Mouse (Mus musculus) liver, adult (tissue): ENCODE measurements around the gene Gm10320.

Experiments
- GATA4 ChIP-seq: IDR thresholded peaks from 2 replicates; pipeline ENCODE4 v1.6.1; 2014; ENCODE audit warnings: mild to moderate bottlenecking, low read length; ENCODE audit not compliant: insufficient replicate concordance

Gm10320 gene

DNA sequence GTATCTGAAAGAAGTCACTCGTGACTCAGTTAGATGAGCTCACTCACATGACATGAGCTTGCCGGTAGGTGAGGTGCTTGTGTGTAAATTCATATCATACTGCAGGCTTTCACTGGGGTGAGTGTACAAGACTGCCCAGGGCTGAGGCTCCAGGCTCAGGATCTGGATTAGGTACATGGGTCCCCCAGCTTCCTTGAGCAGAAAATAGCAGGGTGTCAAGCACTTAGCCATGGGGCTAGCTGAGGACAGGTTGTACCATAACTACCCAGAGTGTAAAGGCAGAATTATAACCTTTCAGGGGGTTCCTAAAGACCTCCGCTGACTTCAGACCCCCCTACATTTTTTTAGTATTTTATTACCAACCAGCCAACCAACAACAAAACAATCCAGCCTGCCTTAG, at the start of gene Gm10320:
TSS of gene Gm10320 (minus strand) at position 93 of the 400 bp plus-strand sequence.
- TF ChIP-seq GATA4, result no peak

DNA sequence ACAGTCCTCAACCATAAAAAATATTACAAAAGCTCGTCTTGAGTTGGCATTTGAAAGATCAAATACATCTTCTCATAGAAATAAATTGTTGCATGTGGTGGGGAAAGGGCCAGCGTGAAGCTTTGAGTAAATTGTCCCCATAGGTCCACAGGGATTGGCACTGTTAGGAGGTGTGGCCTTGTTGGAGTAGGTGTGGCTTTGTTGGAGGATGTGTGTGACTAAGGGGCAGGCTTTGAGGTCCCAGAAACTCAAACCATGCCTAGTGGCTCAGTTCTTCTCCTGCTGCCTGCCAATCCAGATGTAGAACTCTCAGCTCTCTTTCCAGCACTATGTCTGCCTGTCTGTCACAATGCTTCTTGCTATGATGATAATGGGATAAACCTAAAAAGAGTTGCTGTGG, 49.8 kb upstream of the Gm10320 start:
- no peak for TF ChIP-seq GATA4

DNA sequence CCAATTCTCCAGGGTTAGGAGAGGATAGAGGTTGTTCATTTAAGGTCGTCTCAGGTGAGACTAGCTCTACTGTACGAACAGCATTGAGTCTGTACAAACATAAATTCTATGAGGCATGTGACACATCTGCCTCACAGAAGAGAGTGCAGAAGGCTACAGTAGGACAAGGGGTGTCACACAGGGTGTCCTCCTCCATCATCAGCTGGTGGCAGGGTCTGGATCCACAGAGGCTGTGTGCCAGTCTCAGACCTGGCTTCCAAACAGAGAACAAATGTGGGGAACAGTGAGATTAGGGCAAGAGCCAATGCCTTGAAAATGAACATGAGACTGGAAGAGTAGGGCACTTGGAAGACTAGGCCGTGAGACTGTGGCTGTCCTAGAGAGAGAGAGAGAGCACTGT, 48.4 kb upstream of the Gm10320 start:
- no peak for TF ChIP-seq GATA4

DNA sequence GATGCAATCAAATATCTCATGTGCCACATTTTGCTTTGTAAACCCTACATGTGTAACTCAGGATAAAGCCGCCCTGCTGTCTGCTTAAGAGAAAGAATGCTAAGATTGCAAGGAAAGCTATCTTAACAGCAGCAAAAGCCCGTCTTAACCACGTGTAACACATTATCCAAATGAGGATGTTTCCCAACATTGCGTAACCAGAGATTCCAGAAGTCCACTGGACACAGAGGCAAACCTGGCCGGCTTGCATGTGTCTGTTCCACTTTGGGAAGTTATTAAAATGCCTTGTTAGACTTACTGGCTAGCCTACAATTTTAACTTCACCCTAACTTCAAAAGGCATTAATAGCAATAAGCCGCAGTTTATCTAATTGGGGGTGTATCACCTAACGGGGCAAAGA, 47.5 kb upstream of the Gm10320 start:
- no peak for TF ChIP-seq GATA4

DNA sequence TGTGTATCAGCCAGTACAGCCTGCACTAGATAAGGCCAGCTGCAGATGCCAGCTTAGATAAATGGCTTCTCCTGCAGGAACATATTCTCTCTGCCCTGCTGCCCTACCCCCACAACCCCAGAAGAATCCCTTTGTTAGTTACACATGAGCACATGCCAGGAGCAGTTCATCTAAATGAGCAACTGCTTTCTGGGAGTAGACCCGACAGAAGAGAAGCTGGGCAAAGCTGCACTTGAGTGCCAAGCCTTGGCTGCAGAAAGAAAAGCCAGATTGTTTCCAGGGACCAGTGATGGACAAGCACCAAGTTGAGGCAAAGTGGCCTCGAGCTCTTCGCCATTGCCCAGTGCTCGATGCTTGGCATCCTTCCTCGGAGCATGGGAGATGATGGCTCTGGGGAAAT, 46.8 kb upstream of the Gm10320 start:
- no peak for TF ChIP-seq GATA4

DNA sequence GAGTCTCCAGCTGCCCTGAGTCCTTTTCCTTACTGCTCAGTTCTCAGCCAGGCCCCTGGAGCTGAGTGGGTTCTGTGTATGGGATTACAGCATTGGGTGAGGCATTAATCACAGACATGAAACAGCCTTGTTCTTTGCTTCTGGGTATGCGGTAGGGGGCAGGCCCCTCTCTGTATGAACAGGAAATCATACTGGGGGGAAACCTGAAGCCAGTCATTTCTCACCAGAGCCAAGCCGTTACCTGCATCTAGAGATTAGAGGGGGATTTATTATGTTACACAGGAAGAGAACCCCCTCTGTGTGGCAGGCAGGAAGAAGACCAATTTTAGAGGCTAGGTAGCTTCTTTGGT, 43.1 kb upstream of the Gm10320 start:
- TF ChIP-seq GATA4, result no peak

DNA sequence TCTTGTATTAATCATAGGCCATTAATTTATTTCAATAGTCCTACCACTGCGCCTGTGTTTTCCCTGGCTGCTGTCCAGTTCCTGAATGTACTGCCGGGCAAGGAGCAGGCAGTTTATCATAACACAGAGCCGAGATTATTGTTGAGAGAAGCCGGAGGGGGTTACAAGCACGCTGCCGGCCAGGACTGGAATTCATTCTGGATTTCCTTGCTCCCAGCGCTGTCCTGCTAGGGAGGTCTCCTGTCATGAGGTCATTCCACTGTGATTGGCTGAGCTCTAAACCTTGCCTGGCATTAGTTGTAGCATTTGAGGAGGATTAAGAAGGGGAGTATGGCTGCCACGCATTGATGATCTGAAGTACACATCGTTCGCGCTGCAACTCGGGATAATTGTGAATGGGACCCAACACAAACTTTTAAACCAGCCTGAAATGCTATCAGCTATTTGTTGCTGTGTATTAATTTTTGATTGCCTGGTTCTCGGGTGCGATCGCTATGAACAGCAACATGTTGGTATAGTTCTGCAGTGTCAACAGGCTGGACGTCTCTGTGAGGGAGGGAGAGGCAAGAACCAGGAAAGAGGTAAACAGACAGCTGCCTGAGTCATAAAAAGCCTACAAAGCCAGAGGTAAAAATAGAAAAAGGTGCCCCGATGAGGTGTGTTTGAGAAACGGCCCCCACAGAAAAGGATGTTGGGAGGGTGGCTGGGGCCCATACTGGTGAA, 42.5 kb upstream of the Gm10320 start:
- TF ChIP-seq GATA4, result no peak

DNA sequence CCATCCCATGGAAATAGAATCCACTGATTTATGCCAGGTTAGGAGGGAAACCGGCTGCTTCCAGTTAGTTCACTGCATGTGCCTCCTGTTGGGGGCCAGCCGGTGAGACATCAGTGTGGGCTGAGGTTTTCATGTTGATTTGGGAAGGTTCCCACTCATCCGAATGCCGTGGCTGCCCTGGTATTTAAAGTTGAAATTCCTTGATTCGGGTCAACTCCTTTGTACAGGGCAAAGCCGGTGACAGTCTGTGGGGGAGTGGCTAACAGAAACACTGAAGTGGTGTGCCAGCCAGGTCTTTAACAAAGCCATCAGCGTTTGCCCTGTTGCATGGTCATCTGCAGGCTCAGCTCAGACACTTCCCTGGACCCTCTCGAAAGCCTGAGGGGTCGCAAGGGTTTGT, 41.6 kb upstream of the Gm10320 start:
- TF ChIP-seq GATA4, result no peak

DNA sequence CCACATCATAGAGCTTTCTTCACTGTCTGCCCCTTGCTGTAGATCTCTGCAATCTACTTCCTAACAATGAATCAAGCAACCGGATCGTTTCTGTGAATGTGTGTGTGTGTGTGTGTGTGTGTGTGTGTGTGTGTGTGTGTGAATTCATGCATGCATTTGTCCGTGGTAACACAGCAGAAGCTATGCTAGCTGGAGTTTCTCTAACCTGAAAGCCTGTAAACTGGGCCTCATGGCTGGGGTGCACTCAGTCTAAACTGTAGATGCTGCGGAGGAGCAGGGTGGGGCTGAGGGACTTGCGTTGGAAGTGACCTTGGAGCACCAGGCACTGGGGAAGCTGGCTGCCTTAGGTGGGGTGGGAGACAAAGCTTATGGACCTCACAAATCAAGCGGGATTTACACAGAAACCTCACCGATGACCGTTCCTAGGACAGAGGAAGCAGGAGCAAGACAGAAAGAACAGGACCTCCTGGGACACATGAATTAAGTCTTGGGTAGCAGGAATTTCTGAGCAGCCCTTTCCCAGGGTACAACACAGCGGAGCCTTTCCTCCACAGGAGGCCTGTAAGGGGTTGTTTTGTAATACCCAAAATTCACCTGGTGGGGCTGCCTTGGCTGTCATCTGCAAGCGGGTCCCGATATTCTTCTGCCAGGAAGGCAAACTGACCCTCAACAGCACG, 41.0 kb upstream of the Gm10320 start:
- TF ChIP-seq GATA4, result no peak

DNA sequence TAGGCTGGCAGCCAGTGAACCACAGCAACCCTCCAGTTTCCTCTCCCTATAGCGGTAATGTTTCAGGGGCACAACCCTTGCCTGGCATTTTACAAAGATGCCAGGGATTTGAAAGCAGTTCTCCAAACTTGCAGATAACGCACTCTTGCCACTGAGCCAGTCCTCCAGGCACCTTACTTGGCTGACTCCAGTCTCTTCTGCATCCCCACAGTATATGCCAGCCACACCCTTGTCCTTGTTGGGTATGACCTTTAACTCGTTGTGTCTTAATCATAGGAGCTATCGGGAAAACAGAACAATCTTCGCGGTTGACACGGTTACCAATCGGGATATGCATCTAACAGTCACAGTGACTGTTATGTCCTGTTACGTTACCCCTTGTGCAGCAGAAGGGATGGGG, 40.2 kb upstream of the Gm10320 start:
- TF ChIP-seq GATA4, result no peak

DNA sequence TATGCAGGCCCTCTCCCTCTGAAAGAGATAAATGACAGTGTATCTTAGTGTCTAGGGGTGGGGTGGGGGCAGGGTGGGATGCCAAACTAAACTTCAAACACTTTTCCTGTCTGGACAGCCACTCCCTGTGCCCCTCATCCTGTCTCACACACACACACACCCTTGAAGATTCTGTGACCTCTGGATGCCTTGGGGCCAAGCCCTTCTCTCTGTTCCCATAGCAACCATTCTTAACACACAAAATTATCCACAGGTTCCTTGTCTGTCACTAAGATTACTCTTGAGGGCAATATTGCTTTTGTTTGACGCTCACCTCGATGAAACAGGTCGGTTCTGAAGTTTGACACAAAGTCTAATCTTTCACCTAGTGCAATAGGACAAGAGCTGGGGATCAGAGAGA, 39.5 kb upstream of the Gm10320 start:
- TF ChIP-seq GATA4, result no peak

DNA sequence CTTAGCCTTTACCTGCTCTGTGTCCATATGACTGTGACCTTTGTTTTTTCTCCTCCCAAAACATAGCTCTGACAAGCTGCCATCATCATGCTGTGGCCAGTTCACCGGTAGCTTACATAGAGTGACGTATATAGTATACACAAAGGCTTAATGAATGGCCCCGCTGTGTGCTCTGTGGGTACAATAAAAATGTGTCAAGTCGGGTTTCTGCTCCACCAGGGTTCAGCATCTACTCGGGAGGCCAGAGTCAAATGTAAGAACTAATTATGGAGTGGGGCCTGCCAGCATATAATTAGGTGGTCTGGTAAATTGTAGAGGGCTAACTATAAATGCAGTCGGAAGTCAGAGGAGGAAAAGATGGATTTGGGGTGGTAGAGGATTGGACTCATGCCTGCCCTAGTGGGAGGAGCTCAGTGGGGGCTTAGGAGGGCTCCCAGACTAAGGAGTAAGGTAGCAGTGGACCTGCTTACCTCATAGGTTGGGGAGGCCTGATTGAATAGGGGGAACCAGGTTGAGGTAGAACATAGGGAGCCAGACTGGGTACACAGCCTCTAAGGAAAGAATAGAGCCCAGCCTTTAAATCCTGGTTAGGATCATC, 32.0 kb upstream of the Gm10320 start:
- TF ChIP-seq GATA4, result no peak

DNA sequence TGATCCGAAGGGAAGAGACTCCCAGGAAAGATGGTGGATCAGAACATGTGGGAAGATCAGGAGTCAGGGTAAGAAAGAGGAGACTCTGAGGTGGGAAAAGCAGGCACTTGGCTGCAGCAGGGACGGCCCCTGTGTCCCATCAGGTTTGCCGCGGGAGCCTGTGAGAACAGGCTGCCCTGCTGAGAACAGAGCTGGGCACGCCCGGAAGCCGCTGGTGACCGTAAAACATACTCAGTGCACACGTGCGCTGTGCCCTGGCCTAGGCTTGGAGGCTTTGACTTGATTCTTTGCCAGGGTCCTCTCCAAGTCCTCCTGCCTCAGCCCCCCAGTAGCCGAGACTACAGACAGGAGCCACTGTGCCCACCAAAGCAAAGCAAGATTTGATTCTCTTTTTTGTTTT, 26.5 kb upstream of the Gm10320 start:
- TF ChIP-seq GATA4, result no peak

DNA sequence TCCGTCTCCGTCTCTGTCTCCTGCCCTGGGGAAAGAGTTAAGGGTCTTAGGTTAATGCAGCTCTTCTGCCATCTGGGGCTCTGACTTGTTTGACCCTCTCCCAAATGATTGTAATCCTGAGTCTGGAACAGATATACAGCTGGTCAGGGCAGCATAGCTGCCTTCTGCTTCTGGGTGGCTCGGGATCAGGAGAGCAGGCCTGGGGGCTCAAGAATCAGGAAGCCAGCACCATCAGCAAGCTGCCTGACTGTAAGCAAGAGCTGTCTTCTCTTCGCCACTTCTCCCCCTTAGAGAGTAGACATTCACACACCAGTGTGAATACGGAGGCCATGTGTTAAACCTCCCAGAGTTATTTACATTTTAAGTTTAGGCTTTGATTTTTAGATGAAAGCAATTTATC, 25.9 kb upstream of the Gm10320 start:
- no peak for TF ChIP-seq GATA4

DNA sequence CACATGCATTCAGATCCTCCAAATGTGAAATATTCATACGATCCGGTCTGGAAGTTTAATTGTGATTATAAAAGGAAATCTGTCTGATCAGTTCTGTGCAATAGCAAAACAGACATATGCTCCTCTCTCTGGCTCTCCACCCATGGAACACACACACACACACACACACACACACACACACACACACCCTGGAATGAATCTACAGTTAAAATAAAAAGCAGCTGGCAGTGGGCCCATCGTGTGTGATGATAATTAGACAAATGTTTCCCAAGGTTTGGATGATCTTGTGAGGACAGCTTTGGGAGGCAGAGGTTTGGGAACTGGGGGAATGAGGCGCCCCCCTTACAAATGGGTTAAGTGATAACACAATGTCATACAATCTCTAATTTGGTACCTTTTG, 25.2 kb upstream of the Gm10320 start:
- TF ChIP-seq GATA4, result no peak

DNA sequence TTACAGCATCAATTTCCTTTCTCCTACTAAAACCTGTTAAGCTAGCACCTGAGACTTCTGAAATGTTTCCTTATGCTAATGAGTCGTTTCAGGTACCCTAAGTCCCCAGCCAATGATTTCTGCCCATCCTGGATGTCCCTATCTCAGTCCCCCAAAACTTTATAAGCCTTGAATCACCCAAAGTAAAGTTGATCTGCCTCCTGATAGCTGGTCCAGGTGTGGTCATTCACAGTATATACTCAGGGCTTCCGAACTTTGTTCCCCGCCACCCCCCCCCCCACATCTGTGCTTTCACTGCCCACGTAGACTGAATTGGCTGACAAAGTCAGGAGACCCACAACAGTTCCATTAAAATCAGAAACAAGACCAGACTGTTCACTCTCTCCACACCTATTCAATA, 20.3 kb upstream of the Gm10320 start:
- no peak for TF ChIP-seq GATA4
